13 mouse cellular contexts compared by ENCODE assay signal in genomic region chr5:150409451-150410045, GRCm38 (mm10).
A peak's percentile ranks its signal among the peaks of the same experiment; 100 is the strongest.
DNase-seq lines count a peak whose midpoint lies in the region; ATAC-seq and TF ChIP-seq lines count a peak whose summit lies in the region.
"Had no signal": no experiment of that assay in that cellular context is flagged by ENCODE, and none has a peak within 500 bp of the region (broad histone marks: within the 10 kb centered on the region; RNA-seq: fewer than 3 reads in every experiment).

No protein-coding gene starts in this region.

- no peak for TF ChIP-seq POLR2A in kidney, adult 2 months (IDR thresholded peaks at IDR 0.05; ENCODE audit: low read depth, low read length)

- H3K27me3 ChIP-seq in lung, embryonic 15.5 days = no peaks in the 10 kb centered on the region
- H3K27me3 ChIP-seq in embryonic facial prominence, embryonic 11.5 days (ENCODE audit: control insufficient read depth, insufficient read depth, low read length) = no peaks in the 10 kb centered on the region
- no peaks in the 10 kb centered on the region for H3K27me3 ChIP-seq in kidney, adult 2 months (replicated peaks; ENCODE audit: control insufficient read depth, insufficient read depth, low read length)
- H3K27me3 ChIP-seq in limb, embryonic 15.5 days = no peaks in the 10 kb centered on the region
- H3K27me3 ChIP-seq in midbrain, embryonic 10.5 days (ENCODE audit: low read depth, poor library complexity, severe bottlenecking) = no peaks in the 10 kb centered on the region
- H3K27me3 ChIP-seq: liver, embryonic 12.5 days; midbrain, embryonic 12.5 days had no signal

- ATAC-seq in lung, embryonic 15.5 days (ENCODE audit: borderline replicate concordance, extremely low read depth, low FRiP score, low TSS enrichment) = 0 out of 2 replicates have a peak, but pooled peaks have one; percentile 8
- no peak for ATAC-seq in embryonic facial prominence, embryonic 11.5 days (replicated peaks; ENCODE audit: insufficient number of reproducible peaks, low FRiP score, low TSS enrichment, low read depth)
- ATAC-seq in limb, embryonic 15.5 days (ENCODE audit: insufficient number of reproducible peaks, low FRiP score, low TSS enrichment, low read depth) = no peak
- ATAC-seq in megakaryocyte, adult 5-6 weeks (ENCODE audit: poor library complexity, severe bottlenecking) = no peak
- ATAC-seq: forebrain, embryonic 16.5 days; liver, embryonic 12.5 days had no signal

- 0 out of 2 replicates have a peak, but pooled peaks cover 3% of the 10 kb centered on the region for H3K4me1 ChIP-seq in lung, embryonic 15.5 days
- peaks cover 2% of the 10 kb centered on the region for H3K4me1 ChIP-seq in embryonic facial prominence, embryonic 11.5 days (ENCODE audit: control insufficient read depth, insufficient read depth, low read length)
- no peaks in the 10 kb centered on the region for H3K4me1 ChIP-seq in kidney, adult 2 months (ENCODE audit: control insufficient read depth, insufficient read depth, low read length)
- H3K4me1 ChIP-seq in limb, embryonic 15.5 days = peaks cover 12% of the 10 kb centered on the region
- H3K4me1 ChIP-seq in midbrain, embryonic 10.5 days = peaks cover 6% of the 10 kb centered on the region; the same call in 1 of the 2 replicates
- H3K4me1 ChIP-seq: liver, embryonic 12.5 days; midbrain, embryonic 12.5 days had no signal

- no peak for DNase-seq in lung, postnatal 14 days
- DNase-seq in embryonic facial prominence, embryonic 11.5 days (ENCODE audit: low spot score) = peak; percentile 27
- DNase-seq in kidney, adult 2 months = peak; percentile 38
- DNase-seq in right cerebral cortex, adult 18-20 months = no peak
- no peak for DNase-seq in midbrain, embryonic 10.5 days (ENCODE audit: low spot score)
- DNase-seq: cerebellum, adult 11 months had no signal

- H3K4me2 ChIP-seq in lung, embryonic 15.5 days = no peak overlapping the region
- no peak overlapping the region for H3K4me2 ChIP-seq in embryonic facial prominence, embryonic 11.5 days (ENCODE audit: low read depth, low read length)
- no peak overlapping the region for H3K4me2 ChIP-seq in limb, embryonic 15.5 days
- H3K4me2 ChIP-seq: liver, embryonic 12.5 days; midbrain, embryonic 12.5 days had no signal

- H3K9me3 ChIP-seq in lung, embryonic 15.5 days = no peaks in the 10 kb centered on the region
- no peaks in the 10 kb centered on the region for H3K9me3 ChIP-seq in embryonic facial prominence, embryonic 11.5 days (replicated peaks; ENCODE audit: control insufficient read depth, low read length)
- H3K9me3 ChIP-seq in limb, embryonic 15.5 days = no peaks in the 10 kb centered on the region; the same call in 1 of the 2 replicates
- H3K9me3 ChIP-seq in midbrain, embryonic 10.5 days (replicated peaks) = peaks cover 2% of the 10 kb centered on the region
- H3K9me3 ChIP-seq: midbrain, embryonic 12.5 days had no signal

- no peak for TF ChIP-seq CTCF in kidney, adult 2 months (conservative IDR thresholded peaks at IDR 0.05; ENCODE audit: insufficient read depth, insufficient read length, low read depth, low read length)

- no peaks in the 10 kb centered on the region for H3K36me3 ChIP-seq in lung, embryonic 15.5 days
- no peaks in the 10 kb centered on the region for H3K36me3 ChIP-seq in embryonic facial prominence, embryonic 11.5 days (replicated peaks; ENCODE audit: control insufficient read depth, insufficient read depth, low read depth, low read length)
- no peaks in the 10 kb centered on the region for H3K36me3 ChIP-seq in kidney, adult 2 months (ENCODE audit: control insufficient read depth, insufficient read depth, low read length)
- H3K36me3 ChIP-seq in limb, embryonic 15.5 days = peaks cover 6% of the 10 kb centered on the region
- peaks cover 3% of the 10 kb centered on the region; the same call in 1 of the 2 replicates for H3K36me3 ChIP-seq in midbrain, embryonic 10.5 days
- H3K36me3 ChIP-seq: G1E had no signal

- no peak overlapping the region for H3K27ac ChIP-seq in lung, embryonic 15.5 days
- H3K27ac ChIP-seq in embryonic facial prominence, embryonic 11.5 days (replicated peaks; ENCODE audit: low read depth, low read length) = no peak overlapping the region
- no peak overlapping the region for H3K27ac ChIP-seq in kidney, adult 2 months (ENCODE audit: insufficient read depth, low read depth, low read length)
- 0 out of 2 replicates have a peak overlapping the region, but pooled peaks have one; percentile 43 for H3K27ac ChIP-seq in limb, embryonic 15.5 days
- no peak overlapping the region for H3K27ac ChIP-seq in midbrain, embryonic 10.5 days (replicated peaks)
- H3K27ac ChIP-seq: liver, embryonic 12.5 days; midbrain, embryonic 12.5 days had no signal

- no peak overlapping the region for H3K9ac ChIP-seq in lung, embryonic 15.5 days
- no peak overlapping the region for H3K9ac ChIP-seq in embryonic facial prominence, embryonic 11.5 days (replicated peaks; ENCODE audit: low read length)
- no peak overlapping the region for H3K9ac ChIP-seq in limb, embryonic 15.5 days
- H3K9ac ChIP-seq: liver, embryonic 12.5 days; midbrain, embryonic 12.5 days had no signal

- 37% methylated on average over 15 of the region's 15 CpGs for WGBS in lung, embryonic 15.5 days
- WGBS in embryonic facial prominence, embryonic 11.5 days = 55% methylated on average over 15 of the region's 15 CpGs
- 20% methylated on average over 15 of the region's 15 CpGs for WGBS in kidney, adult 2 months
- 25% methylated on average over 15 of the region's 15 CpGs for WGBS in limb, embryonic 15.5 days
- whole genome bisulfite sequencing in midbrain, embryonic 10.5 days = 74% methylated on average over 15 of the region's 15 CpGs

- H3K4me3 ChIP-seq in lung, embryonic 15.5 days = no peak overlapping the region
- H3K4me3 ChIP-seq in embryonic facial prominence, embryonic 11.5 days (ENCODE audit: low read depth, low read length) = no peak overlapping the region
- no peak overlapping the region for H3K4me3 ChIP-seq in kidney, adult 2 months (ENCODE audit: insufficient read depth, low read depth, low read length)
- no peak overlapping the region for H3K4me3 ChIP-seq in limb, embryonic 15.5 days
- H3K4me3 ChIP-seq in midbrain, embryonic 10.5 days = no peak overlapping the region
- H3K4me3 ChIP-seq: liver, embryonic 12.5 days; midbrain, embryonic 12.5 days had no signal

Comparison
In these comparisons a context has a peak if more than half of its experiments do, and no peak if none do; other contexts are left out.
1. DNase-seq: peak in embryonic facial prominence, embryonic 11.5 days (single experiment) and kidney, adult 2 months (single experiment); none in lung, postnatal 14 days (single experiment), right cerebral cortex, adult 18-20 months (single experiment) and midbrain, embryonic 10.5 days (single experiment).